Mouse (Mus musculus) G1E (cell line): ENCODE results near the gene Fam160a1.

Source experiments
- CTCF ChIP-seq: IDR thresholded peaks from 2 replicates; pipeline ENCODE4 v1.5.1; 2012; ENCODE audit warnings: low read depth, low read length, inconsistent platforms, mixed read lengths
- GATA1 ChIP-seq: IDR thresholded peaks from 2 replicates; pipeline ENCODE4 v1.6.1; 2012; ENCODE audit warnings: borderline replicate concordance, low read length, inconsistent platforms, mixed read lengths
- POLR2AphosphoS5 ChIP-seq: IDR thresholded peaks from 2 replicates; pipeline ENCODE4 v1.6.1; 2012; ENCODE audit warnings: low read depth, low read length, inconsistent platforms; ENCODE audit not compliant: insufficient replicate concordance
- TAL1 ChIP-seq: conservative IDR thresholded peaks from 2 replicates; pipeline ENCODE4 v1.6.1; 2012; ENCODE audit warnings: low read depth, low read length, inconsistent platforms, mixed read lengths

- TF ChIP-seq CTCF (no peak), GATA1 (no peak), POLR2AphosphoS5 (no peak), TAL1 (no peak)
Measured at GRCm38 (mm10) chr3:85780906-85781305, 36.2 kb downstream of the Fam160a1 start.
